In genomic region chr4:63742101-63742500, GRCm38 (mm10) we compare ENCODE assay signal across 14 mouse cellular contexts. TPM values are rescaled to one million over a fixed set of nuclear protein-coding genes. Genes with fewer than 3 reads are reported as not detected.
DNase-seq lines count a peak whose midpoint lies in the region; ATAC-seq and TF ChIP-seq lines count a peak whose summit lies in the region.
"Had no signal": no experiment of that assay in that cellular context is flagged by ENCODE, and none has a peak within 500 bp of the region (broad histone marks: within the 10 kb centered on the region; RNA-seq: fewer than 3 reads in every experiment).

No protein-coding gene starts in this region.

- H3K4me1 ChIP-seq in kidney, adult 2 months (ENCODE audit: control insufficient read depth, insufficient read depth, low read length), result peaks cover 27% of the 10 kb centered on the region
- H3K4me1 ChIP-seq in kidney, embryonic 14.5 days (ENCODE audit: control insufficient read depth, insufficient read depth, low read length), result peaks cover 32% of the 10 kb centered on the region
- peaks cover 32% of the 10 kb centered on the region for H3K4me1 ChIP-seq in limb, embryonic 14.5 days (ENCODE audit: control insufficient read depth, insufficient read depth, low read length)
- no peaks in the 10 kb centered on the region for H3K4me1 ChIP-seq in midbrain, embryonic 15.5 days

- DNase-seq in adrenal gland, adult 8-10 months, result peak; percentile 8
- DNase-seq in adrenal gland, postnatal 4 days (ENCODE audit: low spot score in 2 of 2), result no peak
- peak; percentile 86 for DNase-seq in kidney, adult 2 months
- DNase-seq in limb, embryonic 14.5 days (ENCODE audit: low spot score), result peak; percentile 71
- DNase-seq in mesoderm, embryonic 11.5 days (ENCODE audit: low read depth, low spot score), result peak; percentile 49
- no peak for DNase-seq in frontal cortex, postnatal 14 days (ENCODE audit: low spot score in 2 of 2)
- DNase-seq: cerebellum, adult 8-10 months; gastrocnemius, postnatal 10 days; thymus, adult 2 months had no signal

- no peaks in the 10 kb centered on the region for H3K36me3 ChIP-seq in kidney, adult 2 months (ENCODE audit: control insufficient read depth, insufficient read depth, low read length)
- no peaks in the 10 kb centered on the region for H3K36me3 ChIP-seq in kidney, embryonic 14.5 days (ENCODE audit: control insufficient read depth, insufficient read depth, low read length)
- H3K36me3 ChIP-seq in limb, embryonic 14.5 days (ENCODE audit: control insufficient read depth, insufficient read depth, low read length), result no peaks in the 10 kb centered on the region
- no peaks in the 10 kb centered on the region for H3K36me3 ChIP-seq in midbrain, embryonic 15.5 days (replicated peaks)
- H3K36me3 ChIP-seq: heart, embryonic 15.5 days had no signal

- ATAC-seq in kidney, embryonic 14.5 days (ENCODE audit: low FRiP score, low TSS enrichment), result no peak
- ATAC-seq in limb, embryonic 14.5 days (ENCODE audit: low FRiP score, low read depth), result peak; percentile 47; the same call in 1 of the 2 replicates
- no peak for ATAC-seq in midbrain, embryonic 15.5 days (replicated peaks)

- H3K9me3 ChIP-seq in kidney, embryonic 14.5 days (ENCODE audit: control insufficient read depth, low read length), result no peaks in the 10 kb centered on the region
- no peaks in the 10 kb centered on the region for H3K9me3 ChIP-seq in limb, embryonic 14.5 days (ENCODE audit: control insufficient read depth, low read length)
- H3K9me3 ChIP-seq in midbrain, embryonic 15.5 days, result no peaks in the 10 kb centered on the region
- H3K9me3 ChIP-seq: heart, embryonic 15.5 days had no signal

- TF ChIP-seq CTCF in kidney, adult 2 months (conservative IDR thresholded peaks at IDR 0.05; ENCODE audit: insufficient read depth, insufficient read length, low read depth, low read length), result no peak

- H3K9ac ChIP-seq in kidney, embryonic 14.5 days (ENCODE audit: low read depth, low read length), result no peak overlapping the region
- no peak overlapping the region for H3K9ac ChIP-seq in limb, embryonic 14.5 days (ENCODE audit: low read depth, low read length, severe bottlenecking)
- no peak overlapping the region for H3K9ac ChIP-seq in midbrain, embryonic 15.5 days
- H3K9ac ChIP-seq: heart, embryonic 15.5 days had no signal

- TF ChIP-seq POLR2A in kidney, adult 2 months (IDR thresholded peaks at IDR 0.05; ENCODE audit: low read depth, low read length), result no peak
- TF ChIP-seq POLR2A in limb, embryonic 14.5 days (IDR thresholded peaks at IDR 0.05; ENCODE audit: borderline replicate concordance, extremely low read depth, insufficient read depth, insufficient read length), result no peak

- H3K27me3 ChIP-seq in kidney, adult 2 months (replicated peaks; ENCODE audit: control insufficient read depth, insufficient read depth, low read length), result no peaks in the 10 kb centered on the region
- no peaks in the 10 kb centered on the region for H3K27me3 ChIP-seq in kidney, embryonic 14.5 days (ENCODE audit: control insufficient read depth, insufficient read depth, low read length)
- no peaks in the 10 kb centered on the region for H3K27me3 ChIP-seq in limb, embryonic 14.5 days (ENCODE audit: control insufficient read depth, insufficient read depth, low read length)
- no peaks in the 10 kb centered on the region for H3K27me3 ChIP-seq in midbrain, embryonic 15.5 days (replicated peaks)

- H3K4me3 ChIP-seq in kidney, adult 2 months (ENCODE audit: insufficient read depth, low read depth, low read length), result no peak overlapping the region
- H3K4me3 ChIP-seq in kidney, embryonic 14.5 days (ENCODE audit: low read length), result no peak overlapping the region
- H3K4me3 ChIP-seq in limb, embryonic 14.5 days (replicated peaks; ENCODE audit: low read length), result no peak overlapping the region
- H3K4me3 ChIP-seq in midbrain, embryonic 15.5 days, result no peak overlapping the region
- H3K4me3 ChIP-seq: heart, embryonic 15.5 days had no signal

- peak overlapping the region; percentile 36; the same call in 1 of the 2 replicates for H3K27ac ChIP-seq in kidney, adult 2 months (ENCODE audit: insufficient read depth, low read depth, low read length)
- H3K27ac ChIP-seq in kidney, embryonic 14.5 days (ENCODE audit: low read depth, low read length), result no peak overlapping the region
- no peak overlapping the region for H3K27ac ChIP-seq in limb, embryonic 14.5 days (replicated peaks; ENCODE audit: low read depth, low read length)
- H3K27ac ChIP-seq in midbrain, embryonic 15.5 days, result no peak overlapping the region
- H3K27ac ChIP-seq: heart, embryonic 15.5 days; macrophage had no signal

- 21% methylated on average over 7 of the region's 7 CpGs for WGBS in kidney, adult 2 months
- WGBS in kidney, embryonic 14.5 days, result 48% methylated on average over 7 of the region's 7 CpGs
- 10% methylated on average over 7 of the region's 7 CpGs for WGBS in limb, embryonic 14.5 days
- WGBS in midbrain, embryonic 15.5 days, result 78% methylated on average over 7 of the region's 7 CpGs

- H3K4me2 ChIP-seq in kidney, embryonic 14.5 days (replicated peaks; ENCODE audit: low read depth, low read length), result no peak overlapping the region
- peak overlapping the region; percentile 10; the same call in 1 of the 2 replicates for H3K4me2 ChIP-seq in limb, embryonic 14.5 days (replicated peaks; ENCODE audit: low read depth, low read length, severe bottlenecking)
- H3K4me2 ChIP-seq in midbrain, embryonic 15.5 days, result no peak overlapping the region
- H3K4me2 ChIP-seq: heart, embryonic 15.5 days had no signal

RNA-seq across cellular contexts. Expression of gene Tnfsf15, which starts 2.8 kb away (rescaled TPM):
- total RNA-seq in adrenal gland, adult 8-10 months (2022), result under 1 TPM; 0.34 to 0.83 (median 0.36) TPM
- under 1 TPM; 0.17 to 0.39 TPM for total RNA-seq in adrenal gland, postnatal 4 days (2021)
- polyA plus RNA-seq in kidney, adult 2 months (2012; rRNA removed), result 0.55 and 0.96 TPM in 2 replicates
- 0.49 and 0.59 TPM in 2 replicates for polyA plus RNA-seq in kidney, embryonic 14.5 days (2014; fragmentation: Nextera tagmentation; extraction: Ambion mirVana)
- 0.05 and 0.08 TPM in 2 replicates for polyA plus RNA-seq in limb, embryonic 14.5 days (2012; rRNA removed)
- 0.10 and 0.39 TPM in 2 replicates for polyA plus RNA-seq in limb, embryonic 14.5 days (2014; fragmentation: Nextera tagmentation; extraction: Ambion mirVana)
- 0.05 TPM in 1 of 2 replicates, not detected in the other for polyA plus RNA-seq in midbrain, embryonic 15.5 days (2015; fragmentation: Nextera tagmentation; extraction: Ambion mirVana)
- total RNA-seq: MEL had no signal

Comparison
In these comparisons a context has a peak if more than half of its experiments do, and no peak if none do; other contexts are left out.
1. DNase-seq: peak in adrenal gland, adult 8-10 months (single experiment), kidney, adult 2 months (single experiment), limb, embryonic 14.5 days (single experiment) and mesoderm, embryonic 11.5 days (single experiment); none in adrenal gland, postnatal 4 days (0 of 2) and frontal cortex, postnatal 14 days (0 of 2).